22 mouse cellular contexts compared by ENCODE assay signal in genomic region chr15:61345101-61345500, GRCm38 (mm10).
DNase-seq lines count a peak whose midpoint lies in the region; ATAC-seq and TF ChIP-seq lines count a peak whose summit lies in the region.
"Had no signal": no experiment of that assay in that cellular context is flagged by ENCODE, and none has a peak within 500 bp of the region (broad histone marks: within the 10 kb centered on the region; RNA-seq: fewer than 3 reads in every experiment).

No protein-coding gene starts in this region.

- peaks cover 2% of the 10 kb centered on the region; the same call in 1 of the 2 replicates for H3K9me3 ChIP-seq in kidney, embryonic 16.5 days (ENCODE audit: low read length)
- no peaks in the 10 kb centered on the region; the same call in 1 of the 2 replicates for H3K9me3 ChIP-seq in forebrain, embryonic 13.5 days (replicated peaks)
- H3K9me3 ChIP-seq in forebrain, embryonic 16.5 days (ENCODE audit: control insufficient read depth, low read length), result no peaks in the 10 kb centered on the region
- H3K9me3 ChIP-seq: hindbrain, embryonic 10.5 days; intestine, embryonic 15.5 days had no signal

- intact Hi-C loops in heart, postnatal 14 days (cut with DNase I), result no loop called here

- TF ChIP-seq CTCF in brain, embryonic 14.5 days (IDR thresholded peaks at IDR 0.05; ENCODE audit: borderline replicate concordance, extremely low read depth, insufficient read depth, insufficient read length), result no peak

- H3K4me2 ChIP-seq in kidney, embryonic 16.5 days (replicated peaks; ENCODE audit: low read depth, low read length), result no peak overlapping the region
- H3K4me2 ChIP-seq in forebrain, embryonic 13.5 days, result no peak overlapping the region
- H3K4me2 ChIP-seq in forebrain, embryonic 16.5 days (ENCODE audit: low read length), result no peak overlapping the region
- H3K4me2 ChIP-seq: heart, embryonic 11.5 days; hindbrain, embryonic 13.5 days; intestine, embryonic 15.5 days had no signal

- TF ChIP-seq POLR2A in brain, embryonic 14.5 days (IDR thresholded peaks at IDR 0.05; ENCODE audit: borderline replicate concordance, extremely low read depth, insufficient read depth, insufficient read length, poor library complexity, severe bottlenecking), result no peak

- WGBS in kidney, embryonic 16.5 days, result 51% methylated on average over 4 of the region's 4 CpGs
- 6% methylated on average over 4 of the region's 4 CpGs for WGBS in forebrain, embryonic 13.5 days
- 6% methylated on average over 4 of the region's 4 CpGs for WGBS in forebrain, embryonic 16.5 days

- peak overlapping the region; percentile 19; the same call in 1 of the 2 replicates for H3K27ac ChIP-seq in kidney, embryonic 16.5 days (ENCODE audit: low read length)
- no peak overlapping the region for H3K27ac ChIP-seq in forebrain, embryonic 13.5 days
- H3K27ac ChIP-seq in forebrain, embryonic 16.5 days (ENCODE audit: low read length), result no peak overlapping the region
- H3K27ac ChIP-seq: hindbrain, embryonic 10.5 days; hindbrain, embryonic 13.5 days; intestine, embryonic 15.5 days had no signal

- DNase-seq in kidney, postnatal 4 days, result no peak
- DNase-seq in brain, embryonic 14.5 days (ENCODE audit: low read depth), result peak; percentile 78
- DNase-seq in heart, postnatal 14 days, result no peak
- DNase-seq in spleen, postnatal 10 days (ENCODE audit: low spot score in 2 of 2), result no peak
- DNase-seq: adrenal gland, adult 2 months; adrenal gland, postnatal 14 days; cerebellum, adult 18-20 months; cerebellum, adult 9-10 months; cerebellum, postnatal 14 days; gastrocnemius, postnatal 10 days; heart, adult 11 months; heart, postnatal 36 days had no signal

- no peaks in the 10 kb centered on the region for H3K27me3 ChIP-seq in kidney, embryonic 16.5 days (ENCODE audit: insufficient read depth, low read length)
- no peaks in the 10 kb centered on the region for H3K27me3 ChIP-seq in forebrain, embryonic 13.5 days
- no peaks in the 10 kb centered on the region for H3K27me3 ChIP-seq in forebrain, embryonic 16.5 days (replicated peaks; ENCODE audit: control insufficient read depth, insufficient read depth, low read length)
- H3K27me3 ChIP-seq: hindbrain, embryonic 13.5 days; intestine, embryonic 15.5 days had no signal

- H3K4me3 ChIP-seq in kidney, embryonic 16.5 days (ENCODE audit: low read length), result no peak overlapping the region
- no peak overlapping the region for H3K4me3 ChIP-seq in forebrain, embryonic 13.5 days
- H3K4me3 ChIP-seq in forebrain, embryonic 16.5 days (replicated peaks; ENCODE audit: low read length), result no peak overlapping the region
- H3K4me3 ChIP-seq: hindbrain, embryonic 10.5 days; hindbrain, embryonic 13.5 days; intestine, embryonic 15.5 days had no signal

- no peaks in the 10 kb centered on the region for H3K36me3 ChIP-seq in kidney, embryonic 16.5 days (ENCODE audit: insufficient read depth, low read length)
- no peaks in the 10 kb centered on the region for H3K36me3 ChIP-seq in forebrain, embryonic 13.5 days (ENCODE audit: poor library complexity, severe bottlenecking)
- no peaks in the 10 kb centered on the region for H3K36me3 ChIP-seq in forebrain, embryonic 16.5 days (ENCODE audit: control insufficient read depth, insufficient read depth)
- H3K36me3 ChIP-seq: hindbrain, embryonic 10.5 days; hindbrain, embryonic 13.5 days; intestine, embryonic 15.5 days had no signal

- ATAC-seq in kidney, embryonic 16.5 days (ENCODE audit: low FRiP score, low TSS enrichment), result no peak
- 0 out of 2 replicates have a peak, but pooled peaks have one; percentile 41 for ATAC-seq in forebrain, embryonic 13.5 days
- ATAC-seq in forebrain, embryonic 16.5 days, result peak; percentile 31
- ATAC-seq in megakaryocyte, adult 5-6 weeks (ENCODE audit: poor library complexity, severe bottlenecking), result no peak
- ATAC-seq: CD4-positive, CD25-positive, alpha-beta regulatory T cell, adult 4 months; hindbrain, embryonic 16.5 days; intestine, embryonic 15.5 days had no signal

- no peak overlapping the region for H3K9ac ChIP-seq in kidney, embryonic 16.5 days (replicated peaks; ENCODE audit: low read length)
- H3K9ac ChIP-seq in forebrain, embryonic 13.5 days, result no peak overlapping the region
- H3K9ac ChIP-seq in forebrain, embryonic 16.5 days (replicated peaks; ENCODE audit: low read depth, low read length), result no peak overlapping the region
- H3K9ac ChIP-seq: hindbrain, embryonic 13.5 days; intestine, embryonic 15.5 days had no signal

- H3K4me1 ChIP-seq in kidney, embryonic 16.5 days (ENCODE audit: insufficient read depth, low read length), result no peaks in the 10 kb centered on the region
- peaks cover 9% of the 10 kb centered on the region for H3K4me1 ChIP-seq in forebrain, embryonic 13.5 days
- peaks cover 2% of the 10 kb centered on the region; the same call in 1 of the 2 replicates for H3K4me1 ChIP-seq in forebrain, embryonic 16.5 days (replicated peaks; ENCODE audit: control insufficient read depth, insufficient read depth, low read length)
- H3K4me1 ChIP-seq: hindbrain, embryonic 10.5 days; intestine, embryonic 15.5 days had no signal

Comparison
In these comparisons a context has a peak if more than half of its experiments do, and no peak if none do; other contexts are left out.
1. ATAC-seq: peak in forebrain, embryonic 13.5 days (single experiment) and forebrain, embryonic 16.5 days (single experiment); none in kidney, embryonic 16.5 days (single experiment) and megakaryocyte, adult 5-6 weeks (single experiment).